Mouse (Mus musculus) embryo, embryonic 10.5 days (tissue): ENCODE data around the gene Ano1.

Source experiments
- DNase-seq: peaks from one replicate; pipeline ENCODE4 v3.0.0-alpha.2; 2015; ENCODE audit warnings: low spot score

Ano1 gene

GRCm38 (mm10) chr7:144696764-144697704, 54.7 kb downstream of the Ano1 start:
- peak; percentile 48 for DNase-seq

GRCm38 (mm10) chr7:144689855-144690254, 61.9 kb downstream of the Ano1 start:
- no peak for DNase-seq

GRCm38 (mm10) chr7:144689136-144689535, 62.6 kb downstream of the Ano1 start:
- DNase-seq: no peak

GRCm38 (mm10) chr7:144687663-144688381, 64.0 kb downstream of the Ano1 start:
- no peak for DNase-seq

GRCm38 (mm10) chr7:144684947-144685346, 66.8 kb downstream of the Ano1 start:
- DNase-seq: no peak

- DNase-seq: no peak
Measured at GRCm38 (mm10) chr7:144684467-144684866, 67.3 kb downstream of the Ano1 start.

- DNase-seq: no peak
Measured at GRCm38 (mm10) chr7:144680096-144680495, 71.7 kb downstream of the Ano1 start.

- DNase-seq: no peak
Measured at GRCm38 (mm10) chr7:144678241-144679030, 73.3 kb downstream of the Ano1 start.

- no peak for DNase-seq
Measured at GRCm38 (mm10) chr7:144677341-144678086, 74.3 kb downstream of the Ano1 start.

GRCm38 (mm10) chr7:144675632-144676031, 76.1 kb downstream of the Ano1 start:
- no peak for DNase-seq

- DNase-seq: no peak
Measured at GRCm38 (mm10) chr7:144669895-144670294, 81.9 kb downstream of the Ano1 start.

- DNase-seq: peak; percentile 73
Measured at GRCm38 (mm10) chr7:144668603-144669278, 83.0 kb downstream of the Ano1 start.

- no peak for DNase-seq
Measured at GRCm38 (mm10) chr7:144667091-144667490, 84.7 kb downstream of the Ano1 start.

GRCm38 (mm10) chr7:144665585-144665984, 86.2 kb downstream of the Ano1 start:
- DNase-seq: no peak

- no peak for DNase-seq
Measured at GRCm38 (mm10) chr7:144663566-144663965, 88.2 kb downstream of the Ano1 start.

GRCm38 (mm10) chr7:144656261-144656967, 95.4 kb downstream of the Ano1 start:
- no peak for DNase-seq

- DNase-seq: peak; percentile 83
Measured at GRCm38 (mm10) chr7:144653681-144654425, 97.9 kb downstream of the Ano1 start.

- no peak for DNase-seq
Measured at GRCm38 (mm10) chr7:144647547-144647946, 104.2 kb downstream of the Ano1 start.

GRCm38 (mm10) chr7:144640817-144641216, 111.0 kb downstream of the Ano1 start:
- no peak for DNase-seq

GRCm38 (mm10) chr7:144636000-144636399, 115.8 kb downstream of the Ano1 start:
- DNase-seq: no peak
